11 mouse cellular contexts compared by ENCODE assay signal in genomic region chr8:121376116-121376950, GRCm38 (mm10).
A peak's percentile ranks its signal among the peaks of the same experiment; 100 is the strongest.
DNase-seq lines count a peak whose midpoint lies in the region; ATAC-seq and TF ChIP-seq lines count a peak whose summit lies in the region.
"Had no signal": no experiment of that assay in that cellular context is flagged by ENCODE, and none has a peak within 500 bp of the region (broad histone marks: within the 10 kb centered on the region; RNA-seq: fewer than 3 reads in every experiment).

No protein-coding gene starts in this region.

- H3K27ac ChIP-seq in hindbrain, embryonic 12.5 days: peak overlapping the region; percentile 40; the same call in 1 of the 2 replicates
- no peak overlapping the region for H3K27ac ChIP-seq in hindbrain, embryonic 16.5 days (ENCODE audit: low read depth, low read length)
- peak overlapping the region; percentile 68 for H3K27ac ChIP-seq in heart, adult 2 months
- H3K27ac ChIP-seq in kidney, embryonic 14.5 days (ENCODE audit: low read depth, low read length): peak overlapping the region; percentile 83
- H3K27ac ChIP-seq: limb, embryonic 13.5 days had no signal

- H3K79me2 ChIP-seq in heart, adult 2 months (replicated peaks; ENCODE audit: control insufficient read depth, insufficient read depth, low read length): no peaks in the 10 kb centered on the region

- ATAC-seq in hindbrain, embryonic 12.5 days (ENCODE audit: low FRiP score): no peak
- no peak for ATAC-seq in hindbrain, embryonic 16.5 days
- peak; percentile 64 for ATAC-seq in kidney, embryonic 14.5 days (ENCODE audit: low FRiP score, low TSS enrichment)

- H3K9ac ChIP-seq in hindbrain, embryonic 12.5 days: no peak overlapping the region
- no peak overlapping the region for H3K9ac ChIP-seq in hindbrain, embryonic 16.5 days (ENCODE audit: low read depth, low read length)
- no peak overlapping the region for H3K9ac ChIP-seq in heart, adult 2 months (ENCODE audit: low read depth, low read length)
- H3K9ac ChIP-seq in kidney, embryonic 14.5 days (ENCODE audit: low read depth, low read length): no peak overlapping the region
- H3K9ac ChIP-seq: embryonic facial prominence, embryonic 12.5 days; limb, embryonic 13.5 days had no signal

- intact Hi-C loops in heart, adult 2 months (cut with DNase I): no loop called here

- H3K4me3 ChIP-seq in hindbrain, embryonic 12.5 days: no peak overlapping the region
- H3K4me3 ChIP-seq in hindbrain, embryonic 16.5 days (ENCODE audit: low read length): no peak overlapping the region
- no peak overlapping the region for H3K4me3 ChIP-seq in heart, adult 2 months
- H3K4me3 ChIP-seq in kidney, embryonic 14.5 days (ENCODE audit: low read length): no peak overlapping the region
- H3K4me3 ChIP-seq: embryonic facial prominence, embryonic 12.5 days; limb, embryonic 13.5 days had no signal

- no peaks in the 10 kb centered on the region for H3K36me3 ChIP-seq in hindbrain, embryonic 12.5 days
- H3K36me3 ChIP-seq in hindbrain, embryonic 16.5 days (ENCODE audit: control insufficient read depth, insufficient read depth, low read length): no peaks in the 10 kb centered on the region
- no peaks in the 10 kb centered on the region for H3K36me3 ChIP-seq in heart, adult 2 months (ENCODE audit: control insufficient read depth, insufficient read depth, low read length)
- no peaks in the 10 kb centered on the region for H3K36me3 ChIP-seq in kidney, embryonic 14.5 days (ENCODE audit: control insufficient read depth, insufficient read depth, low read length)
- H3K36me3 ChIP-seq: embryonic facial prominence, embryonic 12.5 days; limb, embryonic 13.5 days had no signal

- peaks cover 20% of the 10 kb centered on the region for H3K4me1 ChIP-seq in hindbrain, embryonic 12.5 days
- peaks cover 3% of the 10 kb centered on the region; the same call in 1 of the 2 replicates for H3K4me1 ChIP-seq in hindbrain, embryonic 16.5 days (ENCODE audit: control insufficient read depth, insufficient read depth, low read depth, low read length)
- peaks cover 7% of the 10 kb centered on the region for H3K4me1 ChIP-seq in heart, adult 2 months (ENCODE audit: control insufficient read depth, insufficient read depth, low read length)
- H3K4me1 ChIP-seq in kidney, embryonic 14.5 days (ENCODE audit: control insufficient read depth, insufficient read depth, low read length): peaks cover 47% of the 10 kb centered on the region

- no peak for TF ChIP-seq POLR2A in heart, adult 2 months (IDR thresholded peaks at IDR 0.05; ENCODE audit: insufficient read depth, low read depth, low read length)

- TF ChIP-seq EP300 in heart, adult 2 months (IDR thresholded peaks at IDR 0.05; ENCODE audit: insufficient read depth, low read depth, low read length): 0 out of 2 replicates have a peak, but pooled peaks have one; percentile 36

- 68% methylated on average over 10 of the region's 10 CpGs for WGBS in hindbrain, embryonic 12.5 days
- 67% methylated on average over 10 of the region's 10 CpGs for WGBS in hindbrain, embryonic 16.5 days
- 30% methylated on average over 10 of the region's 10 CpGs for WGBS in heart, adult 2 months
- 19% methylated on average over 10 of the region's 10 CpGs for WGBS in kidney, embryonic 14.5 days

- H3K27me3 ChIP-seq in hindbrain, embryonic 12.5 days: no peaks in the 10 kb centered on the region
- no peaks in the 10 kb centered on the region for H3K27me3 ChIP-seq in hindbrain, embryonic 16.5 days (replicated peaks; ENCODE audit: control insufficient read depth, insufficient read depth, low read length)
- H3K27me3 ChIP-seq in heart, adult 2 months (ENCODE audit: control insufficient read depth, insufficient read depth, low read length): no peaks in the 10 kb centered on the region
- H3K27me3 ChIP-seq in kidney, embryonic 14.5 days (ENCODE audit: control insufficient read depth, insufficient read depth, low read length): no peaks in the 10 kb centered on the region
- H3K27me3 ChIP-seq: CH12.LX; embryonic facial prominence, embryonic 12.5 days had no signal

- TF ChIP-seq CTCF in heart, adult 2 months (IDR thresholded peaks at IDR 0.05): no peak

- no peaks in the 10 kb centered on the region for H3K9me3 ChIP-seq in hindbrain, embryonic 12.5 days (replicated peaks)
- H3K9me3 ChIP-seq in hindbrain, embryonic 16.5 days (ENCODE audit: control insufficient read depth, low read length): no peaks in the 10 kb centered on the region
- no peaks in the 10 kb centered on the region for H3K9me3 ChIP-seq in kidney, embryonic 14.5 days (ENCODE audit: control insufficient read depth, low read length)
- H3K9me3 ChIP-seq: embryonic facial prominence, embryonic 12.5 days; limb, embryonic 13.5 days had no signal

- peak; percentile 95 for DNase-seq in adrenal gland, postnatal 14 days
- DNase-seq in heart, adult 2 months: peak; percentile 87 to 91
- DNase-seq in lung, postnatal 10 days: peak; percentile 86
- DNase-seq in thymus, postnatal 36 days: no peak
- no peak for DNase-seq in embryo, embryonic 10.5 days (ENCODE audit: low spot score)

- H3K4me2 ChIP-seq in hindbrain, embryonic 12.5 days (replicated peaks): no peak overlapping the region
- H3K4me2 ChIP-seq in hindbrain, embryonic 16.5 days (ENCODE audit: low read length): no peak overlapping the region
- H3K4me2 ChIP-seq in kidney, embryonic 14.5 days (replicated peaks; ENCODE audit: low read depth, low read length): no peak overlapping the region
- H3K4me2 ChIP-seq: embryonic facial prominence, embryonic 12.5 days; limb, embryonic 13.5 days had no signal

Comparison
In these comparisons a context has a peak if more than half of its experiments do, and no peak if none do; other contexts are left out.
1. DNase-seq: peak in adrenal gland, postnatal 14 days (single experiment), heart, adult 2 months (2 of 2) and lung, postnatal 10 days (single experiment); none in thymus, postnatal 36 days (0 of 2) and embryo, embryonic 10.5 days (single experiment).